ENCODE assay signal across 7 mouse cellular contexts in genomic region chr6:13870289-13870741, GRCm38 (mm10). TPM values are rescaled to one million over a fixed set of nuclear protein-coding genes. Genes with fewer than 3 reads are reported as not detected.
DNase-seq lines count a peak whose midpoint lies in the region; ATAC-seq lines count a peak whose summit lies in the region.

No protein-coding gene starts in this region.

- H3K4me1 ChIP-seq in heart, embryonic 13.5 days: peaks cover 13% of the 10 kb centered on the region
- 0 out of 2 replicates have a peak, but pooled peaks cover 3% of the 10 kb centered on the region for H3K4me1 ChIP-seq in limb, embryonic 11.5 days (ENCODE audit: control insufficient read depth, insufficient read depth, low read length)

- peaks cover 17% of the 10 kb centered on the region for H3K36me3 ChIP-seq in heart, embryonic 13.5 days
- H3K36me3 ChIP-seq in limb, embryonic 11.5 days (ENCODE audit: control insufficient read depth, insufficient read depth, low read length): no peaks in the 10 kb centered on the region

- H3K27ac ChIP-seq in heart, embryonic 13.5 days (replicated peaks): peak overlapping the region; percentile 13
- H3K27ac ChIP-seq in limb, embryonic 11.5 days (replicated peaks; ENCODE audit: low read depth, low read length): no peak overlapping the region

- 49% methylated on average over 12 of the region's 12 CpGs for WGBS in heart, embryonic 13.5 days
- 47% methylated on average over 12 of the region's 12 CpGs for WGBS in limb, embryonic 11.5 days

- H3K9me3 ChIP-seq in heart, embryonic 13.5 days: no peaks in the 10 kb centered on the region
- no peaks in the 10 kb centered on the region for H3K9me3 ChIP-seq in limb, embryonic 11.5 days (ENCODE audit: control insufficient read depth, low read length)

- H3K4me3 ChIP-seq in heart, embryonic 13.5 days: peak overlapping the region; percentile 78
- H3K4me3 ChIP-seq in limb, embryonic 11.5 days (ENCODE audit: low read depth, low read length): peak overlapping the region; percentile 17; the same call in 1 of the 2 replicates

- ATAC-seq in heart, embryonic 13.5 days (ENCODE audit: extremely low read depth, insufficient number of reproducible peaks, low FRiP score, low TSS enrichment): no peak
- ATAC-seq in limb, embryonic 11.5 days (ENCODE audit: insufficient number of reproducible peaks, low FRiP score, low TSS enrichment, low read depth): no peak
- no peak for ATAC-seq in frontal cortex, adult (ENCODE audit: low TSS enrichment)

- peak; percentile 2 for DNase-seq in ovary, postnatal 36 days (ENCODE audit: low spot score)
- DNase-seq in ovary, adult 18-20 months (ENCODE audit: low spot score): no peak
- DNase-seq in cerebellum, adult 8-10 months: peak; percentile 21
- DNase-seq in limb, embryonic 11.5 days (ENCODE audit: low spot score): peak; percentile 31
- peak; percentile 19 for DNase-seq in naive thymus-derived CD4-positive, alpha-beta T cell, adult 2 months (ENCODE audit: low read depth)

- H3K27me3 ChIP-seq in heart, embryonic 13.5 days (replicated peaks): no peaks in the 10 kb centered on the region
- H3K27me3 ChIP-seq in limb, embryonic 11.5 days (ENCODE audit: control insufficient read depth, insufficient read depth, low read length): no peaks in the 10 kb centered on the region

- peak overlapping the region; percentile 70 for H3K9ac ChIP-seq in heart, embryonic 13.5 days
- H3K9ac ChIP-seq in limb, embryonic 11.5 days (ENCODE audit: low read length): no peak overlapping the region

- peak overlapping the region; percentile 69 for H3K4me2 ChIP-seq in heart, embryonic 13.5 days
- H3K4me2 ChIP-seq in limb, embryonic 11.5 days (ENCODE audit: low read depth, severe bottlenecking): peak overlapping the region; percentile 36

RNA-seq across cellular contexts. Expression of gene 2610001J05Rik, which starts 1.0 kb away (rescaled TPM):
- 113 and 129 TPM in 2 replicates for polyA plus RNA-seq in heart, embryonic 13.5 days (2015; fragmentation: Nextera tagmentation; extraction: Ambion mirVana)
- polyA plus RNA-seq in limb, embryonic 11.5 days (2014; fragmentation: Nextera tagmentation; extraction: Ambion mirVana): 69.7 and 70.6 TPM in 2 replicates

RNA-seq across cellular contexts. Expression of gene Gpr85, which starts 30.6 kb away (rescaled TPM):
- 5.1 and 5.4 TPM in 2 replicates for polyA plus RNA-seq in heart, embryonic 13.5 days (2015; fragmentation: Nextera tagmentation; extraction: Ambion mirVana)
- 2.9 and 3.4 TPM in 2 replicates for polyA plus RNA-seq in limb, embryonic 11.5 days (2014; fragmentation: Nextera tagmentation; extraction: Ambion mirVana)
